Mouse (Mus musculus) hindbrain, postnatal 0 days (tissue): Measurements from ENCODE around the gene Lrba. TPM values are rescaled to one million over a fixed set of nuclear protein-coding genes. Genes with fewer than 3 reads are reported as not detected.
A peak's percentile ranks its signal among the peaks of the same experiment; 100 is the strongest.

Experiments
- ATAC-seq: fragments of 200-750 bp; cut with Nextera tagmentation; 2 replicates; pipeline ENCODE4 v1.8.0; 2017; ENCODE audit warnings: mild to moderate bottlenecking, moderate TSS enrichment, moderate library complexity
- DNase-seq: peaks from one replicate; pipeline ENCODE4 v3.0.0-alpha.2; 2015; ENCODE audit warnings: low spot score
- H3K27ac ChIP-seq: fragments of 300-500 bp; sonication (generic); 2 replicates; pipeline ENCODE4 v1.5.1; 2014; ENCODE audit warnings: mild to moderate bottlenecking
- H3K27me3 ChIP-seq: fragments of 300-500 bp; sonication (generic); 2 replicates; pipeline ENCODE4 v1.6.1; 2014; ENCODE audit warnings: low read length, mixed read lengths; ENCODE audit not compliant: insufficient read depth
- H3K36me3 ChIP-seq: fragments of 300-500 bp; sonication (generic); 2 replicates; pipeline ENCODE4 v1.6.1; 2014; ENCODE audit warnings: low read length, mixed read lengths; ENCODE audit not compliant: insufficient read depth
- H3K4me1 ChIP-seq: fragments of 300-500 bp; sonication (generic); 2 replicates; pipeline ENCODE4 v1.6.1; 2014; ENCODE audit warnings: antibody characterized with exemption, low read length, mixed read lengths; ENCODE audit not compliant: insufficient read depth
- H3K4me2 ChIP-seq: fragments of 300-500 bp; sonication (generic); 2 replicates; pipeline ENCODE4 v1.6.1; 2014; ENCODE audit warnings: low read depth, mild to moderate bottlenecking, low read length, moderate library complexity, mixed read lengths
- H3K4me3 ChIP-seq: fragments of 300-500 bp; sonication (generic); 2 replicates; pipeline ENCODE4 v1.5.1; 2014; ENCODE audit warnings: low read length
- H3K9ac ChIP-seq: fragments of 300-500 bp; sonication (generic); replicated peaks from 2 replicates; pipeline ENCODE4 v1.6.1; 2014; ENCODE audit warnings: mild to moderate bottlenecking, low read length, moderate library complexity, mixed read lengths
- H3K9me3 ChIP-seq: fragments of 300-500 bp; sonication (generic); 2 replicates; pipeline ENCODE4 v1.6.1; 2016; ENCODE audit warnings: low read length, mixed read lengths
- CTCF ChIP-seq: IDR thresholded peaks from 2 replicates; pipeline ENCODE4 v1.5.1; 2016; ENCODE audit warnings: antibody characterized with exemption, control low read depth, low read depth
- WGBS: fragments of 180-500 bp; shearing (Covaris S2); extraction: QIAGEN DNeasy Blood & Tissue Kit; methylation state at CpG from one replicate; pipeline ENCODE4 v1.1.7; 2014; 5-methylcytosine and 5-hydroxymethylcytosine counted together
- polyA plus RNA-seq: library from polyadenylated mRNA; unstranded; fragments of >200 nt; fragmentation: Nextera tagmentation; extraction: Ambion mirVana; gene quantifications from 2 replicates; pipeline ENCODE4 v1.2.1, GENCODE M21; 2015
- total RNA-seq: library from RNA; depleted of rRNA; stranded (reverse); fragments of >200 nt; gene quantifications from 2 replicates; pipeline ENCODE4 v1.2.3, GENCODE M21; 2014

Lrba gene
- total and polyA plus RNA-seq, 2 experiments from 2014 or later = 5.5 to 36.6 TPM

DNA sequence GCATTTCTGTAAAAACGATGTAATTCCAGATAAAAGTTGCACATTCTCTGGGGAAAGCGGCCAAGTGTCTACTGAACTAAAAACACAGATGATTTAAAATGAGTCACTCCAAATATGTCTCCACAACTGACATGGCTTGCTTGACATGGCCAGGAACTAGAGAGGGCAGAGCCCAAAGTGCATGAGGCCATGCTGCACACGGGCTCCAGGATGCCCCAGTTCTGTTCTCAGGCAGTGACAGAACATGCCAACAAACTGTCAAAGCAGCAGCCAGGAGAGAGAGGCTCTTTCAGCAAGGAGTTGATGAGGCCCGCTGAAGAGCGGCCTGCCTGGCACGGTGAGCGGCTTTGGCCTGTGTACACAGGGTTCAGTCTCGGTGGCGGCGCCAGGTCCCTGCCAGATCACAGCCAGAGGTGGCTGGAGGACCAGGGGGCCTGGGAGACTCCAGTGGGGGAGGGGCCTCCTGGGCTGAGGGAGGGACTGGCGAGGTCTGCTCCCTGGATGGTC is 562.4 kb downstream of the Lrba start:
- no peaks in the 10 kb centered on the region for H3K27me3 ChIP-seq
- H3K4me2 ChIP-seq = no peak overlapping the region
- DNase-seq = peak; percentile 91
- H3K36me3 ChIP-seq = peaks cover 14% of the 10 kb centered on the region
- H3K27ac ChIP-seq = peak overlapping the region; percentile 83
- H3K4me3 ChIP-seq = no peak overlapping the region
- ATAC-seq = peak; percentile 95
- no peak overlapping the region for H3K9ac ChIP-seq
- no peak for TF ChIP-seq CTCF
- WGBS = 25% methylated on average over 11 of the region's 11 CpGs
- peaks cover 14% of the 10 kb centered on the region for H3K4me1 ChIP-seq
- H3K9me3 ChIP-seq = no peaks in the 10 kb centered on the region

- DNase-seq = no peak
- TF ChIP-seq CTCF = no peak
- ATAC-seq = no peak
- H3K27ac ChIP-seq = peak overlapping the region; percentile 83
- H3K4me3 ChIP-seq = no peak overlapping the region
- no peaks in the 10 kb centered on the region for H3K9me3 ChIP-seq
- H3K27me3 ChIP-seq = no peaks in the 10 kb centered on the region
- 55% methylated on average over 10 of the region's 10 CpGs for WGBS
- H3K36me3 ChIP-seq = peaks cover 19% of the 10 kb centered on the region
- no peak overlapping the region for H3K4me2 ChIP-seq
- H3K4me1 ChIP-seq = peaks cover 14% of the 10 kb centered on the region
- no peak overlapping the region for H3K9ac ChIP-seq
Observed at GRCm38 (mm10) chr3:86787423-86788123, 563.1 kb downstream of the Lrba start.

- WGBS = 45% methylated on average over 6 of the region's 6 CpGs
- Histone ChIP-seq H3K9ac (0 out of 2 replicates have a peak overlapping the region, but pooled peaks have one; percentile 10), H3K27me3 (no peaks in the 10 kb centered on the region), H3K36me3 (peaks cover 29% of the 10 kb centered on the region), H3K27ac (peak overlapping the region; percentile 45; the same call in 1 of the 2 replicates), H3K9me3 (no peaks in the 10 kb centered on the region), H3K4me1 (peaks cover 17% of the 10 kb centered on the region), H3K4me2 (no peak overlapping the region), H3K4me3 (no peak overlapping the region)
- TF ChIP-seq CTCF = peak; percentile 84
- peak; percentile 92 for DNase-seq
- ATAC-seq = no peak
Observed at GRCm38 (mm10) chr3:86788711-86789110, 564.2 kb downstream of the Lrba start.

DNA sequence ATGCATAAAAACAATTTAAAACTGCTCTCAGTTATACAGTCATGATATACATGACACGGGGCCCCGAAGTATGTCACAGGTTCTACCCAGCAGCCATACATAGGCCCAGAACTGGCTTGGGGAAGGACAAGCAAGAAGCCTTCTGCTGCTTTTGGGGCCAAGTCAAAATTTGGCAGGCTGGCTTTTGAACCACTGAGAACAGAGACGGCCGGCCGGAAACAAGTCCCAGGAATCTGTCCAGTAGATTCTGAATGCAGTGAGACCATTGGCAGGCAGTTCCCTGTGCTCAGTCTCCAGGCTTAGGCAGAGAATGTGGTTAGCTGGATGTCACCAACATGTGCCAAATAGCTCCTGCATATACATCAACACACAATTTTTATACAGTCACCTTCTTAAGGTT is 565.3 kb downstream of the Lrba start:
- TF ChIP-seq CTCF = no peak
- Histone ChIP-seq H3K27ac (peak overlapping the region; percentile 54; the same call in 1 of the 2 replicates), H3K36me3 (peaks cover 21% of the 10 kb centered on the region), H3K9me3 (no peaks in the 10 kb centered on the region), H3K9ac (no peak overlapping the region), H3K4me2 (no peak overlapping the region), H3K4me1 (peaks cover 19% of the 10 kb centered on the region), H3K27me3 (no peaks in the 10 kb centered on the region), H3K4me3 (no peak overlapping the region)
- DNase-seq (peak; percentile 48), ATAC-seq (no peak)
- 73% methylated on average over 5 of the region's 5 CpGs for WGBS

GRCm38 (mm10) chr3:86793264-86793663 is 568.8 kb downstream of the Lrba start:
- Histone ChIP-seq H3K9ac (no peak overlapping the region), H3K36me3 (peaks cover 27% of the 10 kb centered on the region), H3K9me3 (no peaks in the 10 kb centered on the region), H3K27me3 (no peaks in the 10 kb centered on the region), H3K4me3 (no peak overlapping the region), H3K27ac (peak overlapping the region; percentile 51; the same call in 1 of the 2 replicates), H3K4me2 (no peak overlapping the region), H3K4me1 (peaks cover 10% of the 10 kb centered on the region; the same call in 1 of the 2 replicates)
- no peak for TF ChIP-seq CTCF
- ATAC-seq (0 out of 2 replicates have a peak, but pooled peaks have one; percentile 6), DNase-seq (no peak)
- WGBS = 62% methylated on average over 4 of the region's 4 CpGs

- ATAC-seq = peak; percentile 56
- H3K4me3 ChIP-seq = no peak overlapping the region
- H3K36me3 ChIP-seq = peaks cover 27% of the 10 kb centered on the region
- no peak for TF ChIP-seq CTCF
- no peak overlapping the region for H3K4me2 ChIP-seq
- H3K27me3 ChIP-seq = no peaks in the 10 kb centered on the region
- 14% methylated on average over 1 of the region's 1 CpGs for WGBS
- peak overlapping the region; percentile 51; the same call in 1 of the 2 replicates for H3K27ac ChIP-seq
- H3K4me1 ChIP-seq = peaks cover 9% of the 10 kb centered on the region; the same call in 1 of the 2 replicates
- no peaks in the 10 kb centered on the region for H3K9me3 ChIP-seq
- DNase-seq = peak; percentile 44
- no peak overlapping the region for H3K9ac ChIP-seq
Observed at GRCm38 (mm10) chr3:86793720-86794191, 569.3 kb downstream of the Lrba start.

DNA sequence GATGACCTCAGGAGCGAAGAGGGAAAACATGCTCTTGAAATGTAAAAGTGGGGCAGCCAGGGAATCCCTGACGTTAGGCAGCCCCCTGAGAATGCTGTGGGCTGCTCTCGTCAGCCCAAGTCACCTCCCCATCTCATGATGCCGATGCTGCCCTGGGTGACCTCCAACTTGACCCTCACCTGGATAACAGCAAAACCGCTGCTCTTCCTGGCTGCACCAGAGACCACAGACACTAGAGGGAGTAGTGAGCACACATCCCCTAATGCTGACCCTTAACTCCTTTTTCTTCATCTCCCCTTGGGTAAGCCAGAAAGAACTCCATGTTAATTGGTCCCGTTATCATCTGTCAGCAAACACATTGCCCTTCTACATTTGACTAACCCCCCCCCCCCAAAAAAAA is 572.2 kb downstream of the Lrba start:
- Histone ChIP-seq H3K4me1 (peaks cover 5% of the 10 kb centered on the region; the same call in 1 of the 2 replicates), H3K36me3 (peaks cover 30% of the 10 kb centered on the region), H3K27ac (no peak overlapping the region), H3K9ac (no peak overlapping the region), H3K27me3 (no peaks in the 10 kb centered on the region), H3K4me3 (no peak overlapping the region), H3K4me2 (no peak overlapping the region), H3K9me3 (no peaks in the 10 kb centered on the region)
- ATAC-seq (no peak), DNase-seq (peak; percentile 46)
- peak; percentile 77 for TF ChIP-seq CTCF
- 52% methylated on average over 6 of the region's 6 CpGs for WGBS
